Mouse (Mus musculus) erythroblast, embryonic 14.5 days (primary cell): ENCODE measurements around the gene Glrx.

ENCODE experiments used
- GATA1 ChIP-seq: IDR thresholded peaks from 2 replicates; pipeline ENCODE4 v1.6.1; 2012; ENCODE audit warnings: low read length, inconsistent platforms, mixed read lengths
- TAL1 ChIP-seq: IDR thresholded peaks from 3 replicates; pipeline ENCODE4 v1.6.1; 2012; ENCODE audit warnings: low read length, inconsistent platforms, mixed read lengths

- TF ChIP-seq TAL1 (no peak), GATA1 (no peak)
Observed at GRCm38 (mm10) chr13:75832697-75833096, 7.0 kb upstream of the Glrx start.
